In genomic region chr8:45055500-45055899, GRCm38 (mm10) we compare ENCODE assay signal across 36 mouse cellular contexts. TPM values are rescaled to one million over a fixed set of nuclear protein-coding genes. Genes with fewer than 3 reads are reported as not detected.
A peak's percentile ranks its signal among the peaks of the same experiment; 100 is the strongest.
DNase-seq lines count a peak whose midpoint lies in the region; ATAC-seq and TF ChIP-seq lines count a peak whose summit lies in the region.
"Had no signal": no experiment of that assay in that cellular context is flagged by ENCODE, and none has a peak within 500 bp of the region (broad histone marks: within the 10 kb centered on the region; RNA-seq: fewer than 3 reads in every experiment).

No protein-coding gene starts in this region.

- no peak overlapping the region for H3K27ac ChIP-seq in forebrain, postnatal 0 days (ENCODE audit: low read depth, low read length)
- no peak overlapping the region for H3K27ac ChIP-seq in forebrain, embryonic 13.5 days
- no peak overlapping the region for H3K27ac ChIP-seq in lung, postnatal 0 days (ENCODE audit: low read length)
- no peak overlapping the region for H3K27ac ChIP-seq in stomach, postnatal 0 days (replicated peaks)
- no peak overlapping the region for H3K27ac ChIP-seq in liver, embryonic 12.5 days
- H3K27ac ChIP-seq: hindbrain, embryonic 14.5 days; limb, embryonic 13.5 days; macrophage; midbrain, embryonic 15.5 days; stomach, embryonic 15.5 days had no signal

- H3K9me3 ChIP-seq in forebrain, postnatal 0 days (ENCODE audit: low read length): no peaks in the 10 kb centered on the region
- H3K9me3 ChIP-seq in forebrain, embryonic 13.5 days (replicated peaks): no peaks in the 10 kb centered on the region
- no peaks in the 10 kb centered on the region for H3K9me3 ChIP-seq in lung, postnatal 0 days (ENCODE audit: low read length)
- no peaks in the 10 kb centered on the region for H3K9me3 ChIP-seq in stomach, postnatal 0 days (ENCODE audit: control insufficient read depth, low read length)
- H3K9me3 ChIP-seq in liver, embryonic 12.5 days (replicated peaks): no peaks in the 10 kb centered on the region; the same call in 1 of the 2 replicates
- H3K9me3 ChIP-seq: midbrain, embryonic 15.5 days; stomach, embryonic 15.5 days had no signal

- H3K9ac ChIP-seq in forebrain, postnatal 0 days: no peak overlapping the region
- no peak overlapping the region for H3K9ac ChIP-seq in forebrain, embryonic 13.5 days
- H3K9ac ChIP-seq in lung, postnatal 0 days (replicated peaks; ENCODE audit: low read depth): no peak overlapping the region
- no peak overlapping the region for H3K9ac ChIP-seq in stomach, postnatal 0 days (ENCODE audit: low read length)
- no peak overlapping the region for H3K9ac ChIP-seq in liver, embryonic 12.5 days
- H3K9ac ChIP-seq: hindbrain, embryonic 14.5 days; limb, embryonic 13.5 days; liver, postnatal 0 days; midbrain, embryonic 15.5 days; stomach, embryonic 15.5 days had no signal

- peak; percentile 11; the same call in 1 of the 2 replicates for TF ChIP-seq CTCF in forebrain, postnatal 0 days (IDR thresholded peaks at IDR 0.05; ENCODE audit: low read depth)
- peak; percentile 12; the same call in 1 of the 2 replicates for TF ChIP-seq CTCF in lung, postnatal 0 days (IDR thresholded peaks at IDR 0.05)
- TF ChIP-seq CTCF in lung, adult 2 months (IDR thresholded peaks at IDR 0.05; ENCODE audit: insufficient read depth, low read length): no peak
- peak; percentile 29 for TF ChIP-seq CTCF in stomach, postnatal 0 days (IDR thresholded peaks at IDR 0.05; ENCODE audit: low read depth)

- H3K4me1 ChIP-seq in forebrain, postnatal 0 days (ENCODE audit: insufficient read depth): no peaks in the 10 kb centered on the region
- no peaks in the 10 kb centered on the region for H3K4me1 ChIP-seq in forebrain, embryonic 13.5 days
- no peaks in the 10 kb centered on the region for H3K4me1 ChIP-seq in lung, postnatal 0 days (ENCODE audit: insufficient read depth, low read depth, low read length)
- no peaks in the 10 kb centered on the region for H3K4me1 ChIP-seq in lung, adult 2 months (ENCODE audit: control insufficient read depth, insufficient read depth, low read length)
- no peaks in the 10 kb centered on the region for H3K4me1 ChIP-seq in stomach, postnatal 0 days (replicated peaks; ENCODE audit: control insufficient read depth, insufficient read depth)
- no peaks in the 10 kb centered on the region for H3K4me1 ChIP-seq in liver, embryonic 12.5 days
- H3K4me1 ChIP-seq: limb, embryonic 13.5 days; midbrain, embryonic 15.5 days; stomach, embryonic 15.5 days had no signal

- WGBS in forebrain, postnatal 0 days: 95% methylated on average over 3 of the region's 3 CpGs
- WGBS in forebrain, embryonic 13.5 days: 96% methylated on average over 3 of the region's 3 CpGs
- 95% methylated on average over 3 of the region's 3 CpGs for WGBS in lung, postnatal 0 days
- WGBS in lung, adult 2 months: 95% methylated on average over 3 of the region's 3 CpGs
- WGBS in stomach, postnatal 0 days: 93% methylated on average over 3 of the region's 3 CpGs
- WGBS in liver, embryonic 12.5 days (ENCODE audit: insufficient replicate concordance): 87% methylated on average over 3 of the region's 3 CpGs

- TF ChIP-seq EP300 in lung, postnatal 0 days (IDR thresholded peaks at IDR 0.05): no peak
- no peak for TF ChIP-seq EP300 in stomach, postnatal 0 days (optimal IDR thresholded peaks at IDR 0.05)

- ATAC-seq in forebrain, postnatal 0 days: no peak
- no peak for ATAC-seq in forebrain, embryonic 13.5 days
- no peak for ATAC-seq in lung, postnatal 0 days
- ATAC-seq in stomach, postnatal 0 days (ENCODE audit: low FRiP score, low TSS enrichment): no peak
- no peak for ATAC-seq in liver, embryonic 12.5 days
- ATAC-seq: liver, postnatal 0 days; midbrain, embryonic 15.5 days had no signal

- H3K27me3 ChIP-seq in forebrain, postnatal 0 days (ENCODE audit: insufficient read depth, low read length): no peaks in the 10 kb centered on the region
- H3K27me3 ChIP-seq in forebrain, embryonic 13.5 days: no peaks in the 10 kb centered on the region
- H3K27me3 ChIP-seq in lung, postnatal 0 days (replicated peaks; ENCODE audit: insufficient read depth, low read length): no peaks in the 10 kb centered on the region
- H3K27me3 ChIP-seq in stomach, postnatal 0 days (ENCODE audit: control insufficient read depth, insufficient read depth, low read length): no peaks in the 10 kb centered on the region
- no peaks in the 10 kb centered on the region for H3K27me3 ChIP-seq in liver, embryonic 12.5 days (replicated peaks)
- H3K27me3 ChIP-seq: limb, embryonic 13.5 days; midbrain, embryonic 15.5 days; stomach, embryonic 15.5 days had no signal

- peaks cover 12% of the 10 kb centered on the region; the same call in 1 of the 2 replicates for H3K36me3 ChIP-seq in forebrain, postnatal 0 days (ENCODE audit: insufficient read depth)
- H3K36me3 ChIP-seq in forebrain, embryonic 13.5 days (ENCODE audit: poor library complexity, severe bottlenecking): peaks cover 49% of the 10 kb centered on the region
- peaks cover 5% of the 10 kb centered on the region; the same call in 1 of the 2 replicates for H3K36me3 ChIP-seq in lung, postnatal 0 days (ENCODE audit: insufficient read depth, low read length)
- H3K36me3 ChIP-seq in stomach, postnatal 0 days (ENCODE audit: control insufficient read depth, insufficient read depth, low read length): peaks cover 13% of the 10 kb centered on the region
- peaks cover 7% of the 10 kb centered on the region; the same call in 1 of the 2 replicates for H3K36me3 ChIP-seq in liver, embryonic 12.5 days

- H3K4me3 ChIP-seq in forebrain, postnatal 0 days (ENCODE audit: low read depth, low read length): no peak overlapping the region
- H3K4me3 ChIP-seq in forebrain, embryonic 13.5 days: no peak overlapping the region
- H3K4me3 ChIP-seq in lung, postnatal 0 days (ENCODE audit: low read depth, low read length): no peak overlapping the region
- H3K4me3 ChIP-seq in lung, adult 2 months (replicated peaks; ENCODE audit: extremely low read depth, low read depth, low read length): no peak overlapping the region
- H3K4me3 ChIP-seq in stomach, postnatal 0 days (ENCODE audit: low read depth, low read length): no peak overlapping the region
- H3K4me3 ChIP-seq in liver, embryonic 12.5 days: no peak overlapping the region
- H3K4me3 ChIP-seq: erythroblast, embryonic 14.5 days; limb, embryonic 13.5 days; midbrain, embryonic 15.5 days; stomach, embryonic 15.5 days had no signal

- no peak for DNase-seq in forebrain, postnatal 0 days
- no peak for DNase-seq in lung, postnatal 0 days (ENCODE audit: low spot score)
- DNase-seq in lung, adult 2 months: no peak
- DNase-seq in NIH3T3 (ENCODE audit: low read depth): peak; percentile 18
- no peak for DNase-seq in stomach, postnatal 0 days (ENCODE audit: low spot score)
- no peak for DNase-seq in cerebellum, postnatal 4 days (ENCODE audit: low spot score in 2 of 2)
- DNase-seq: adrenal gland, postnatal 36 days; cerebellum, adult 18-20 months; gastrocnemius, postnatal 25 days; heart, adult 11 months; heart, postnatal 4 days; kidney, adult 2 months; layer of hippocampus, adult 9-11 months; liver, postnatal 0 days; lung, postnatal 10 days; right cerebral cortex, postnatal 25 days; thymus, adult 2 months; thymus, postnatal 36 days had no signal

- H3K4me2 ChIP-seq in forebrain, postnatal 0 days (ENCODE audit: low read depth): no peak overlapping the region
- H3K4me2 ChIP-seq in forebrain, embryonic 13.5 days: no peak overlapping the region
- H3K4me2 ChIP-seq in lung, postnatal 0 days (replicated peaks; ENCODE audit: low read depth, low read length): no peak overlapping the region
- H3K4me2 ChIP-seq in stomach, postnatal 0 days (replicated peaks; ENCODE audit: low read depth): no peak overlapping the region
- H3K4me2 ChIP-seq in liver, embryonic 12.5 days: no peak overlapping the region
- H3K4me2 ChIP-seq: heart, embryonic 11.5 days; hindbrain, embryonic 14.5 days; limb, embryonic 13.5 days; liver, embryonic 11.5 days; midbrain, embryonic 15.5 days; stomach, embryonic 15.5 days had no signal

- TF ChIP-seq POLR2A in lung, adult 2 months (IDR thresholded peaks at IDR 0.05; ENCODE audit: borderline replicate concordance, extremely low read depth, low read depth, low read length): no peak

RNA-seq across cellular contexts. Expression of gene Mtnr1a, which starts 13.4 kb away (rescaled TPM):
- 0.38 TPM in 1 of 2 replicates, not detected in the other for total RNA-seq in forebrain, postnatal 0 days (2014; rRNA removed)
- 0.18 and 0.19 TPM in 2 replicates for polyA plus RNA-seq in forebrain, postnatal 0 days (2015; fragmentation: Nextera tagmentation; extraction: Ambion mirVana)
- polyA plus RNA-seq in forebrain, embryonic 13.5 days (2015; fragmentation: Nextera tagmentation; extraction: Ambion mirVana): 0.17 and 0.18 TPM in 2 replicates
- not detected in 2 replicates for polyA plus RNA-seq in lung, postnatal 0 days (2015; fragmentation: Nextera tagmentation; extraction: Ambion mirVana)
- not detected in 2 replicates for polyA plus RNA-seq in lung, adult 2 months (2012; rRNA removed)
- 0.06 and 0.29 TPM in 2 replicates for polyA plus RNA-seq in stomach, postnatal 0 days (2015; fragmentation: Nextera tagmentation; extraction: Ambion mirVana)
- polyA plus RNA-seq in liver, embryonic 12.5 days (2016; fragmentation: Nextera tagmentation; extraction: Ambion mirVana): not detected in 2 replicates
- total RNA-seq: adrenal gland, adult 18-20 months; adrenal gland, postnatal 36 days; gastrocnemius, postnatal 25 days; heart, postnatal 4 days; left cerebral cortex, adult 18-20 months; left cerebral cortex, postnatal 36 days; neutrophil, adult 5-6 weeks had no signal
- polyA plus RNA-seq: cortical plate, adult 2 months; embryonic facial prominence, embryonic 14.5 days; erythroblast, embryonic 14.5 days; heart, embryonic 11.5 days; heart, embryonic 16.5 days; kidney, adult 2 months; kidney, embryonic 16.5 days; liver, embryonic 11.5 days; macrophage had no signal
